14 mouse cellular contexts compared by ENCODE assay signal in the genomic region with DNA sequence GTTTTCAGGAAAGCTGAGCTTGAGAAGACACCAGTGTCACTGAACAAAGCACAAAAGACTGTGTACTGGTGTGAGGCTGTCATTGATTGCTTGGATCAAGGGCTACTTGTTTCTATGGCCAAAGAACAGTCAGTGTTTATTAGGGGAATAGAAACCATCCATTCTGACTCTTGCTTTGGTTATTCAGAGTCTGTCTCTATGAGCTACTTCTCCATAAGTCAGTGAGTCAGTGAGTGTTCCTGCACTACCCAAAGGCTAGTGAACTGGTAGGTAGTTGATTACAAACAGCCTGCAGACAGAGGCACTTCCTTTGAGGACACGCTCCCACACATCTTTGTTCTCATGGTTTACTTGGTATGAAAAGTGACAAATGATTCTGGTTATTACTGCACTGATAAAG.
"Had no signal": no experiment of that assay in that cellular context is flagged by ENCODE, and none has a peak within 500 bp of the region (broad histone marks: within the 10 kb centered on the region; RNA-seq: fewer than 3 reads in every experiment).

No protein-coding gene starts in this region.

- H3K9ac ChIP-seq: kidney, embryonic 15.5 days; liver, embryonic 15.5 days; lung, embryonic 14.5 days; neural tube, embryonic 12.5 days had no signal

- H3K27me3 ChIP-seq: kidney, embryonic 15.5 days; liver, embryonic 15.5 days; neural tube, embryonic 12.5 days had no signal

- H3K4me2 ChIP-seq: kidney, embryonic 15.5 days; liver, embryonic 11.5 days; liver, embryonic 15.5 days; lung, embryonic 14.5 days; neural tube, embryonic 12.5 days had no signal

- H3K9me3 ChIP-seq: kidney, embryonic 15.5 days; liver, embryonic 15.5 days; neural tube, embryonic 12.5 days had no signal

- H3K27ac ChIP-seq: kidney, embryonic 15.5 days; liver, embryonic 15.5 days; macrophage; neural tube, embryonic 12.5 days; stomach, postnatal 0 days had no signal

- DNase-seq: kidney, adult 2 months; kidney, postnatal 25 days; left cerebral cortex, postnatal 4 days; lung, embryonic 14.5 days; lung, postnatal 10 days; midbrain, embryonic 14.5 days; thymus, adult 18-20 months; thymus, postnatal 14 days had no signal

- H3K36me3 ChIP-seq: kidney, embryonic 15.5 days; liver, embryonic 15.5 days; neural tube, embryonic 12.5 days had no signal

- H3K4me1 ChIP-seq: kidney, embryonic 15.5 days; liver, embryonic 15.5 days; neural tube, embryonic 12.5 days had no signal

- H3K4me3 ChIP-seq: kidney, embryonic 15.5 days; liver, embryonic 15.5 days; neural tube, embryonic 12.5 days had no signal
